Mouse (Mus musculus): ENCODE data around the gene Kcnk7.

- TF ChIP-seq CTCF (IDR thresholded peaks at IDR 0.05; ENCODE audit: control insufficient read depth, insufficient read depth, low read length) (no peak), POLR2A (IDR thresholded peaks at IDR 0.05; ENCODE audit: borderline replicate concordance, control insufficient read depth, low read depth, low read length) (no peak)
Measured at GRCm38 (mm10) chr19:5750951-5751350, 46.8 kb downstream of the Kcnk7 start.

Data from bone marrow, adult 2 months (tissue).